Mouse (Mus musculus): ENCODE data around the gene Erich3. TPM values are rescaled to one million over a fixed set of nuclear protein-coding genes. Genes with fewer than 3 reads are reported as not detected.
"Not testable (repeated sequence)": the region's sequence is repeated elsewhere in the genome, so short reads cannot be mapped to it uniquely, and the experiment has no call there.

The Erich3 gene
- polyA plus RNA-seq (2014; fragmentation: Nextera tagmentation; extraction: Ambion mirVana), result 0.29 and 0.54 TPM in 2 replicates

DNA sequence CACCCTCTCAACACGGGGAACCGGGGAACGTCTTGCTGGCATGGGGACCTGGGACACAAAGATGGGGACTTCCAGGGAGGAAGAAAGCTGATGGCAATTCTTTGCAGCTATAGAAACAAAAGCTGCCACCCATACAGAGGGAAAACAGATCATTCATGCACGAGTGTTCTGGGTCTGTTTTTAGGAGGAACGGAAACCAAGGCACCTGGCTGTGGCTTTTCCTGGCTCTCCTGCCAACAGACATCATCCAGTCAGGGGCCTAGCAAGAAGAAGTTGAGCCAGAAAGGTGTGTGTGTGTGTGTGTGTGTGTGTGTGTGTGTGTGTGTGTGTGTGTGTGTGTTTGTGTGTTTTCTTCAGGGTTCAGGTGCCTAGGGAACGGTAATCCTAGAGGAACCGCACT, at the start of gene Erich3:
TSS of gene Erich3 (plus strand) at position 315 of the 400 bp plus-strand sequence.
- WGBS, result 22% methylated on average over 7 of the region's 7 CpGs
- ATAC-seq (ENCODE audit: low FRiP score) (peak; percentile 4; the same call in 1 of the 2 replicates), DNase-seq (ENCODE audit: low spot score) (no peak)

DNA sequence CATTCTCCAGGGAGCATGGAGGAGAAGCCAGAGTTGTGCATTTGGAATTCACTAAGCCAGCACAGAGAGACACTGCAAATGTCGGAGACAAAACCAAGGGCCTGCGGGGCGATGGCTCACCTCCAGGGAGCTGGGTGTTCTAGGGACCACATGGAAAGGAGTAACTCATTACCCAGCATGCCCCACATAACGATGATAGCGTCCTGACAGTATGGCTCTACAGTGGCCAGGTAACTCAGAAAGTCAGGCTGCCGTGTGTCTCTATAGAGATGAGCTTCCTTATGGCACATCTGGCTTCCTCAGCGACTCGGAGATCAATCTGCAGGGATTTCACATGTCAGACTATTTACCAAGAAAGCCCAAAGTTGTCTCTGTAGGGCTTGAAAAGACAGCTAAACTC, 48.9 kb upstream of the Erich3 start:
- Histone ChIP-seq H3K36me3 (ENCODE audit: control insufficient read depth, insufficient read depth, low read length) (no peaks in the 10 kb centered on the region), H3K27ac (ENCODE audit: low read depth, low read length) (no peak overlapping the region), H3K9ac (ENCODE audit: low read depth, low read length) (no peak overlapping the region), H3K4me3 (ENCODE audit: low read depth, low read length) (no peak overlapping the region), H3K4me2 (replicated peaks; ENCODE audit: low read depth, low read length) (no peak overlapping the region), H3K4me1 (replicated peaks; ENCODE audit: control insufficient read depth, insufficient read depth, low read length) (no peaks in the 10 kb centered on the region), H3K9me3 (ENCODE audit: control insufficient read depth, low read length) (no peaks in the 10 kb centered on the region), H3K27me3 (ENCODE audit: control insufficient read depth, insufficient read depth, low read length) (no peaks in the 10 kb centered on the region)
- 92% methylated on average over 8 of the region's 8 CpGs for WGBS
- DNase-seq (ENCODE audit: low spot score) (no peak), ATAC-seq (ENCODE audit: low FRiP score) (no peak)

More for the DNA sequence above, at the start of gene Erich3:
- H3K9me3 ChIP-seq (ENCODE audit: control insufficient read depth, low read length), result no peaks in the 10 kb centered on the region
- H3K4me2 ChIP-seq (replicated peaks; ENCODE audit: low read depth, low read length), result peak within 1 kb of the TSS; percentile 51
- H3K4me1 ChIP-seq (replicated peaks; ENCODE audit: control insufficient read depth, insufficient read depth, low read length), result no peaks in the 10 kb centered on the region
- peak within 1 kb of the TSS; percentile 37 for H3K9ac ChIP-seq (ENCODE audit: low read depth, low read length)
- 0 out of 2 replicates have a peak within 1 kb of the TSS, but pooled peaks have one; percentile 4 for H3K27ac ChIP-seq (ENCODE audit: low read depth, low read length)
- H3K4me3 ChIP-seq (ENCODE audit: low read depth, low read length), result peak within 1 kb of the TSS; percentile 36
- no peaks in the 10 kb centered on the region for H3K27me3 ChIP-seq (ENCODE audit: control insufficient read depth, insufficient read depth, low read length)
- H3K36me3 ChIP-seq (ENCODE audit: control insufficient read depth, insufficient read depth, low read length), result no peaks in the 10 kb centered on the region

DNA sequence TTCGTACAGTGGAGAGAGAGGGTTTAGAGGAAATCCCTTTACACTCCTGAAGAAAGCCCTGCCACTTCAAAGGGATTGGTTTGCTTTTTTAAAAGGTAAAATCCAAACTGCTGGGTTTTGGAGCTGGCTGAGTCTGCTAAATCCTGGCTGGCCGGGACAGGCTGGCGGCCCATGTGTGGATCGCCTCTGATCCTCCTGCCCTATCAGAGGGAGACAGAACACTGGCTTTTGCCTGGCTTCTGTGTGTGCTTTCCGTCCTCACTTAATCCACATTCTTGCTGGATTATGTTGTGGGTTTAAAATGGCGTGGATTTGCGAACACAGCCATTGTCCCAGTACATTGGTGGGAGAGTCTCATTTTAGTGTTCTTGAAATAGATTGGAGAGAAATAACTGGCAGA, 48.4 kb upstream of the Erich3 start:
- Histone ChIP-seq H3K4me3 (ENCODE audit: low read depth, low read length) (no peak overlapping the region), H3K4me2 (replicated peaks; ENCODE audit: low read depth, low read length) (no peak overlapping the region), H3K9me3 (ENCODE audit: control insufficient read depth, low read length) (no peaks in the 10 kb centered on the region), H3K9ac (ENCODE audit: low read depth, low read length) (no peak overlapping the region), H3K27me3 (ENCODE audit: control insufficient read depth, insufficient read depth, low read length) (no peaks in the 10 kb centered on the region), H3K4me1 (replicated peaks; ENCODE audit: control insufficient read depth, insufficient read depth, low read length) (no peaks in the 10 kb centered on the region), H3K36me3 (ENCODE audit: control insufficient read depth, insufficient read depth, low read length) (no peaks in the 10 kb centered on the region), H3K27ac (ENCODE audit: low read depth, low read length) (no peak overlapping the region)
- ATAC-seq (ENCODE audit: low FRiP score) (no peak), DNase-seq (ENCODE audit: low spot score) (no peak)
- WGBS, result 94% methylated on average over 7 of the region's 7 CpGs

DNA sequence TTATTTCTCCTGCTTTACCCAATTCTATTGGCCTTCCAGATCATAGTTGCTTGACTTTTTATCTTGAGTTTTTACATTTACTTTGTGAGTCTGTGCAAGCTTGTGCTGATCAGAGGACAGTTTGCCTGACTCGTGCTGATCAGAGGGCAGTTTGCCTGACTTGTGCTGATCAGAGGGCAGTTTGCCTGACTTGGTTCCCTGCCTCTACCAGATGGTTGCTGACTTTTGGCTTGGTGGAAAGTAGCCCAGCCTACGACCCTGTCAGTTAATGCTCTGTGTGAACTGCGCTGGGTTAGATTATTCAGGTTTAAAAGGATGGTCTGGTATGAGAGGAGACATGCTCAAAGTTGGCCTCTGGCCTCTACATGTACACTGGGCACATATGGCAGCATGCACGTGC, 47.6 kb upstream of the Erich3 start:
- no peaks in the 10 kb centered on the region for H3K36me3 ChIP-seq (ENCODE audit: control insufficient read depth, insufficient read depth, low read length)
- ATAC-seq (ENCODE audit: low FRiP score) (no peak), DNase-seq (ENCODE audit: low spot score) (no peak)
- 93% methylated on average over 4 of the region's 4 CpGs for WGBS
- no peaks in the 10 kb centered on the region for H3K4me1 ChIP-seq (replicated peaks; ENCODE audit: control insufficient read depth, insufficient read depth, low read length)
- no peaks in the 10 kb centered on the region for H3K9me3 ChIP-seq (ENCODE audit: control insufficient read depth, low read length)
- H3K4me2 ChIP-seq (replicated peaks; ENCODE audit: low read depth, low read length), result no peak overlapping the region
- H3K27ac ChIP-seq (ENCODE audit: low read depth, low read length), result no peak overlapping the region
- no peaks in the 10 kb centered on the region for H3K27me3 ChIP-seq (ENCODE audit: control insufficient read depth, insufficient read depth, low read length)
- no peak overlapping the region for H3K9ac ChIP-seq (ENCODE audit: low read depth, low read length)
- H3K4me3 ChIP-seq (ENCODE audit: low read depth, low read length), result no peak overlapping the region

DNA sequence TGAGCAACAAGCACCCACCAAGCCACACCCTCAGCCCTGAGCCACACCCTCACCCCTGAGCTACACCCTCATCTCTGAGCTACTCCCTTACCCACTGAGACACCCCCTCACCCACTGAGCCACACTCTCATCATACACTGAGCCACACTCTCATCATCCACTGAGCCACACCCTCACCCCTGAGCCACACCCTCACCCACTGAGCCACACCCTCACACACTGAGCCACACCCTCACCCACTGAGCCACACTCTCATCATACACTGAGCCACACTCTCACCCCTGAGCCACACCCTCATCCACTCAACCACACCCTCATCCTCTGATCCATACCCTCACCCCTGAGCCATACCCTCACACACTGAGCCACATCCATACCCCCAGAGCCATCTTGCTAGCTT, 35.4 kb upstream of the Erich3 start:
- H3K4me1 ChIP-seq (replicated peaks; ENCODE audit: control insufficient read depth, insufficient read depth, low read length), result no peaks in the 10 kb centered on the region

DNA sequence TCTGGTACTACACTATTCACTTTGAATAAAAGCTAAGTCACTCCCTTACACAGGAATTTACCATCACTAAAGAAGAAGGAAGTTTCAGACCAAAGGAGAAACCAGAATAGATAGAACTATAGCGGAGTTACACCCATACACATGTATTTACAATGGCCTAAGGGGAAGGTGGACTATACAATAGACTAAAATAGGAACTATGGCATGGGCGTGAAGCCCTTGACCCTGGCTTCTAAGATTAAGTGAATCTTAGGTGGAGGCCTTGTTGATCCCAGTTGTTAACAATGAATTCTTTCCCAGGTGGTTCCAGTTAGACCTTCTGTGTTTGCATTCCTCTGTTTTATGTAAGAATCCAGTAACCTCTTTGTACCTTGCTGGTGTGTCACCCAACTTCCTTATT, 32.4 kb upstream of the Erich3 start:
- H3K9me3 ChIP-seq (ENCODE audit: control insufficient read depth, low read length); H3K27ac ChIP-seq (ENCODE audit: low read depth, low read length); DNase-seq (ENCODE audit: low spot score): not testable (repeated sequence)

More for the DNA sequence above, 35.4 kb upstream of the Erich3 start:
- H3K4me3 ChIP-seq (ENCODE audit: low read depth, low read length), result no peak overlapping the region
- no peaks in the 10 kb centered on the region for H3K9me3 ChIP-seq (ENCODE audit: control insufficient read depth, low read length)
- no peak overlapping the region for H3K9ac ChIP-seq (ENCODE audit: low read depth, low read length)
- H3K27ac ChIP-seq (ENCODE audit: low read depth, low read length), result no peak overlapping the region
- H3K27me3 ChIP-seq (ENCODE audit: control insufficient read depth, insufficient read depth, low read length), result no peaks in the 10 kb centered on the region
- DNase-seq (ENCODE audit: low spot score), result no peak
- peak; percentile 72 for ATAC-seq (ENCODE audit: low FRiP score)
- no peak overlapping the region for H3K4me2 ChIP-seq (replicated peaks; ENCODE audit: low read depth, low read length)
- no peaks in the 10 kb centered on the region for H3K36me3 ChIP-seq (ENCODE audit: control insufficient read depth, insufficient read depth, low read length)

DNA sequence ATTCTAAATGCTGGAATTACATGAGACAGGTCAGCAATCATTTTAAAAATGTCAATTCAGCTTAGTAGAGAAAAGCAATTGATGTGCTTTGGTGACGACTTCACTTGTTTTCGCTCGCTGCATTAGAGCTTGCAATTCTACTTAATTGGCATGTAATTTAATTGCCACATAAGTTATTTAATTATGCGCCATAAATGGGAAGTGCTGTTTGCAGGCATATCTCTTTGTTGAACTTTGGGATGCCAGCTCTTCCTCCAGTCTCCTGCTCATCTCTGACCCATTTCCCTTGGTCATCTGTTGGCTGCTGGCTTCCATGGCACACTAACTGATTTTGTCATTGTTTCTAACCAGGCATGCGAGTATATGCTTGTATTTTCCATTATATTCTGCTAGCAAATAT, 30.6 kb upstream of the Erich3 start:
- 91% methylated on average over 5 of the region's 5 CpGs for WGBS
- Histone ChIP-seq H3K36me3 (ENCODE audit: control insufficient read depth, insufficient read depth, low read length) (no peaks in the 10 kb centered on the region), H3K4me2 (replicated peaks; ENCODE audit: low read depth, low read length) (no peak overlapping the region), H3K27me3 (ENCODE audit: control insufficient read depth, insufficient read depth, low read length) (no peaks in the 10 kb centered on the region), H3K4me1 (replicated peaks; ENCODE audit: control insufficient read depth, insufficient read depth, low read length) (no peaks in the 10 kb centered on the region), H3K4me3 (ENCODE audit: low read depth, low read length) (no peak overlapping the region), H3K9ac (ENCODE audit: low read depth, low read length) (no peak overlapping the region), H3K9me3 (ENCODE audit: control insufficient read depth, low read length) (no peaks in the 10 kb centered on the region), H3K27ac (ENCODE audit: low read depth, low read length) (no peak overlapping the region)
- DNase-seq (ENCODE audit: low spot score) (no peak), ATAC-seq (ENCODE audit: low FRiP score) (no peak)

More for the DNA sequence above, 32.4 kb upstream of the Erich3 start:
- WGBS, result 91% methylated on average over 2 of the region's 2 CpGs
- H3K36me3 ChIP-seq (ENCODE audit: control insufficient read depth, insufficient read depth, low read length); ATAC-seq (ENCODE audit: low FRiP score); H3K4me1 ChIP-seq (replicated peaks; ENCODE audit: control insufficient read depth, insufficient read depth, low read length); H3K27me3 ChIP-seq (ENCODE audit: control insufficient read depth, insufficient read depth, low read length); H3K4me2 ChIP-seq (replicated peaks; ENCODE audit: low read depth, low read length); H3K4me3 ChIP-seq (ENCODE audit: low read depth, low read length); H3K9ac ChIP-seq (ENCODE audit: low read depth, low read length): not testable (repeated sequence)

DNA sequence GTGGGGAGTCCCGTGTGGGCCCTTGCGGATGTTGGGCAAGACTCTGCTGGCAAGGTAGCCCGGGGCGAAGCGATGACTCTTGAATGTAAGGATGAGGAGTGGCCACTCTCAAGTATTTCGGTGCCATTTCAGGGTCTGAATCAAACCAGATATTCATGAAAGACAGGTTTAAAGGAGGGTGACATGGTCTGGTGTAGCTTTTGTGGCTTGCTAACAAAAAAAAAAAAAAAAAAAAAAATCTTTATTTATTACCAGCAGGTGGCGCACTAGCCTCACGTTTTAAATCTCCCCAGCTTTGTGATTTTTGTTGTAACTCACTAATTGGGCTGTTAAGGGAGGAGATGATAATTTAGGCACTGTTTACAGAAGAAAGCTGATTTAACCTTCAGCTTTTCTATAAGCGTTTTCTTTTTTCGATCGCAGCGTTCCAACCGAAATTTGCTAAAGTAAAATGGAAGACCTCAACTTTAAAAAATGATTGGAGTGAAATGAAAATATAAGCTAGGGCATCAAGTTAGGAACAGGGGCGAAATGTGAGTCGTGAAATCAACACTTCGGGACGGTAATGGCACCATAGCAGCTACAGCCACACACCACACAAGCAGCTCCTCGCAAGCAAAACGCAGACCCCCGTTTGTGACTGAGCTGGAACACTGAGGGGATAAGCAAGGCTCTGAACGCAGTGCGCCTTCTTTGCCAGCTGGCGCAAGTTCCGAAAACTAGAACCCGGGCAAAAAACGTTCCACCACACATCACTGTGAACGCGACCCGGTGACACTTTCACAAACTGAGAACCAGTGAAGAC, 16.8 kb upstream of the Erich3 start:
- DNase-seq (ENCODE audit: low spot score), result peak; percentile 51
- WGBS, result 64% methylated on average over 29 of the region's 29 CpGs
- no peaks in the 10 kb centered on the region for H3K4me1 ChIP-seq (replicated peaks; ENCODE audit: control insufficient read depth, insufficient read depth, low read length)
- no peak overlapping the region for H3K4me3 ChIP-seq (ENCODE audit: low read depth, low read length)
- no peak overlapping the region for H3K9ac ChIP-seq (ENCODE audit: low read depth, low read length)
- ATAC-seq (ENCODE audit: low FRiP score), result peak; percentile 57
- no peaks in the 10 kb centered on the region for H3K27me3 ChIP-seq (ENCODE audit: control insufficient read depth, insufficient read depth, low read length)
- H3K27ac ChIP-seq (ENCODE audit: low read depth, low read length), result no peak overlapping the region
- H3K36me3 ChIP-seq (ENCODE audit: control insufficient read depth, insufficient read depth, low read length), result no peaks in the 10 kb centered on the region
- H3K4me2 ChIP-seq (replicated peaks; ENCODE audit: low read depth, low read length), result no peak overlapping the region
- H3K9me3 ChIP-seq (ENCODE audit: control insufficient read depth, low read length), result no peaks in the 10 kb centered on the region

DNA sequence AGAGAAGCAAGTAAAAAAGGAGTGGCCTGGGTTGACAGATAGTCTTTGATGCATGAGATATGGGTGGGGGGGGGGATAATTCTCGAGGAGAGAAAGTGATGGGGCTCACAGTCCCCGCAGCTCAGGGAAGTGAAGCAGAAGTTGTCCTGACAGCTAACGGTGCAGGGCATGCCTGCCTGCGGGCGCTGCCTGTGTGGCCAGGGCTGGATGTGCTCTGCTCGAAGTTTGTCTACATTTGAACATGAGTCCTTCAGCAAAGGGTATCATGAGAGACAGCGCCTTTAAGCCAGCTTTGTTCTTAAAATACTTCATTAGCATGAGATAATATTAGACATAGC, 16.2 kb upstream of the Erich3 start:
- Histone ChIP-seq H3K27ac (ENCODE audit: low read depth, low read length) (no peak overlapping the region), H3K4me2 (replicated peaks; ENCODE audit: low read depth, low read length) (no peak overlapping the region), H3K27me3 (ENCODE audit: control insufficient read depth, insufficient read depth, low read length) (no peaks in the 10 kb centered on the region), H3K9me3 (ENCODE audit: control insufficient read depth, low read length) (no peaks in the 10 kb centered on the region), H3K4me1 (replicated peaks; ENCODE audit: control insufficient read depth, insufficient read depth, low read length) (no peaks in the 10 kb centered on the region), H3K4me3 (ENCODE audit: low read depth, low read length) (no peak overlapping the region), H3K36me3 (ENCODE audit: control insufficient read depth, insufficient read depth, low read length) (no peaks in the 10 kb centered on the region), H3K9ac (ENCODE audit: low read depth, low read length) (no peak overlapping the region)
- no peak for DNase-seq (ENCODE audit: low spot score)
- peak; percentile 41 for ATAC-seq (ENCODE audit: low FRiP score)
- WGBS, result 70% methylated on average over 7 of the region's 7 CpGs

Measured in hindbrain, embryonic 11.5 days (tissue).